Mouse (Mus musculus) ES-E14 (cell line): Measurements from ENCODE around the gene Fgr.

ENCODE experiments used
- MAFK ChIP-seq: IDR thresholded peaks from 2 replicates; pipeline ENCODE4 v1.6.1; 2014; ENCODE audit warnings: mild to moderate bottlenecking, low read depth, low read length, inconsistent platforms; ENCODE audit not compliant: insufficient read depth
- ZC3H11A ChIP-seq: IDR thresholded peaks from 2 replicates; pipeline ENCODE4 v1.6.1; 2012; ENCODE audit warnings: low read depth, mild to moderate bottlenecking, inconsistent platforms, low read length, borderline replicate concordance
- ZNF384 ChIP-seq: IDR thresholded peaks from 2 replicates; pipeline ENCODE4 v1.6.1; 2012; ENCODE audit warnings: low read depth, low read length, inconsistent platforms

DNA sequence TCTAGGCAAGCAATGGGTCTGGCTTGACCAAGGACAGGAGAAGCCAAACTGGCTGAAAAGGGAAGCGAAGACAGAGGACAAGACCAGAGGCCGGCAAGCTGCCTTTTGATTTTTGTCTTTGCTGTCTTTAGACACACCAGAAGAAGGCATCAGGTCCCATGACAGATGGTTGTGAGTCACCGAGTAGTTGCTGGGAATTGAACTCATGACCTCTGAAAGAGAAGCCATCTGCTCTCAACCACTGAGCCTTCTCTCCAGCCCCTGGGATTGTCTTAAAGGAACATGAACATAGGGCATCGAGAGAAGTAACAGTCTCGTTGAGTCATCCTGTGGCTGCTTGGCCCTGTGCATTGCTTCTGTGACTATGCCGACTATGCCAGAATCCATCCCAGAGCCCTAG is 2.3 kb upstream of the Fgr start:
- TF ChIP-seq ZC3H11A (no peak), MAFK (no peak), ZNF384 (no peak)
